Mouse (Mus musculus) bone marrow macrophage, adult 2 months (primary cell): Measurements from ENCODE around the gene Phf7.

Experiments used
- CTCF ChIP-seq: IDR thresholded peaks from 2 replicates; pipeline ENCODE4 v1.5.1; 2012; ENCODE audit warnings: low read depth, mild to moderate bottlenecking, low read length, moderate library complexity
- POLR2A ChIP-seq: IDR thresholded peaks from 2 replicates; pipeline ENCODE4 v1.6.1; 2012; ENCODE audit warnings: mild to moderate bottlenecking, low read depth, low read length, borderline replicate concordance

GRCm38 (mm10) chr14:31195968-31196367, 55.1 kb downstream of the Phf7 start:
- TF ChIP-seq CTCF: 0 out of 2 replicates have a peak, but pooled peaks have one; percentile 30
- TF ChIP-seq POLR2A: no peak
